Mouse (Mus musculus): Measurements from ENCODE around the gene Mok. TPM values are rescaled to one million over a fixed set of nuclear protein-coding genes. Genes with fewer than 3 reads are reported as not detected.

Mok gene
- 7.9 and 9.8 TPM in 2 replicates for polyA plus RNA-seq (2015; fragmentation: Nextera tagmentation; extraction: Ambion mirVana)

DNA sequence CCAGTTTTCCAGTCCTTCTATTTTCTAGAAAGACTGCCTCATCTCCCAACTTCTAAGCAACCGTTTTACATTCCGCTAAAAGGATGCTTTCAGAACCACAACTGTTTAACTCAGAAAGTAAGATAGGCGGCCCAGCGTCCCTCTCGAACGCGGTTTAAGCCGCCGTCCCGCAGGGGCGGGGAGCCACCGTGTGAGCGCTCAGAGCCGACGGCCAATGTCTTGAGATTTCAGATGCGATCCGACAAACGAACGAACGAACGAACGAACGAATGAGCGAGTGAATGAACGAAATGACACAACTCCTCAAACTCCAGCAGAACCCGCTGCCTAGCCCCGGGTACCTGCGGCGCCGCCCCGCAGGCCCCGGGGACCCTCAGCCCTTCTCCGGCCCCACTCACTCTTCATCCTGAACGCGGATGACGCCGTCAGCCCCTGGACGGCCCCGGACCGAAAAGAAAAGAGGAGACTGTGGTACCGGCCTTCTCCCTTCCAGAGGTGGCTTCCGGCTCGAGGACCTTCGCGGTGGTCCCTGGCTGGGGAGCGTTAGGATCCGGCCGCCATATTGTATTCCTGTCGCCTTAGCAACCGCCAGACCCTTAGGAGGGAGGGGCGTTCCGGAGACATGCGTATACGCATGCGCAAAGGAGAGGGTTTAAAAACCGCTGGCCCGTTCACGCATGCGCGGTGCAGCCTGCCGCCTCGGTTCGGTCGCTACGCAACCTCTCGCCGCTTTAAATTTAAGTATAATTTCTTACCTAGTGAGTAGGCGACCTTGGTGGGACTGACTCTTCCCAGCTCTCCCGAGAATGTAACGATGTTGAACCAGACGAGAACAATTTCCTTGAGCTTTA, at the start of gene Mok:
Gene Mok (minus strand): TSS at position 592 of the 851 bp plus-strand sequence.
- Histone ChIP-seq H3K4me1 (replicated peaks; ENCODE audit: control insufficient read depth, insufficient read depth, low read length) (peaks cover 16% of the 10 kb centered on the region), H3K9ac (ENCODE audit: low read length) (peak within 1 kb of the TSS; percentile 66), H3K9me3 (ENCODE audit: control insufficient read depth, low read length) (no peaks in the 10 kb centered on the region), H3K4me3 (ENCODE audit: low read length) (peak within 1 kb of the TSS; percentile 86), H3K4me2 (ENCODE audit: low read depth, low read length) (peak within 1 kb of the TSS; percentile 79), H3K27me3 (ENCODE audit: control insufficient read depth, insufficient read depth, low read depth, low read length) (no peaks in the 10 kb centered on the region), H3K27ac (ENCODE audit: low read length) (peak within 1 kb of the TSS; percentile 41; the same call in 1 of the 2 replicates), H3K36me3 (ENCODE audit: control insufficient read depth, insufficient read depth, low read length) (no peaks in the 10 kb centered on the region)
- WGBS: under 1% methylated on average over 71 of the region's 71 CpGs
- ATAC-seq (ENCODE audit: low read depth): peak; percentile 62

DNA sequence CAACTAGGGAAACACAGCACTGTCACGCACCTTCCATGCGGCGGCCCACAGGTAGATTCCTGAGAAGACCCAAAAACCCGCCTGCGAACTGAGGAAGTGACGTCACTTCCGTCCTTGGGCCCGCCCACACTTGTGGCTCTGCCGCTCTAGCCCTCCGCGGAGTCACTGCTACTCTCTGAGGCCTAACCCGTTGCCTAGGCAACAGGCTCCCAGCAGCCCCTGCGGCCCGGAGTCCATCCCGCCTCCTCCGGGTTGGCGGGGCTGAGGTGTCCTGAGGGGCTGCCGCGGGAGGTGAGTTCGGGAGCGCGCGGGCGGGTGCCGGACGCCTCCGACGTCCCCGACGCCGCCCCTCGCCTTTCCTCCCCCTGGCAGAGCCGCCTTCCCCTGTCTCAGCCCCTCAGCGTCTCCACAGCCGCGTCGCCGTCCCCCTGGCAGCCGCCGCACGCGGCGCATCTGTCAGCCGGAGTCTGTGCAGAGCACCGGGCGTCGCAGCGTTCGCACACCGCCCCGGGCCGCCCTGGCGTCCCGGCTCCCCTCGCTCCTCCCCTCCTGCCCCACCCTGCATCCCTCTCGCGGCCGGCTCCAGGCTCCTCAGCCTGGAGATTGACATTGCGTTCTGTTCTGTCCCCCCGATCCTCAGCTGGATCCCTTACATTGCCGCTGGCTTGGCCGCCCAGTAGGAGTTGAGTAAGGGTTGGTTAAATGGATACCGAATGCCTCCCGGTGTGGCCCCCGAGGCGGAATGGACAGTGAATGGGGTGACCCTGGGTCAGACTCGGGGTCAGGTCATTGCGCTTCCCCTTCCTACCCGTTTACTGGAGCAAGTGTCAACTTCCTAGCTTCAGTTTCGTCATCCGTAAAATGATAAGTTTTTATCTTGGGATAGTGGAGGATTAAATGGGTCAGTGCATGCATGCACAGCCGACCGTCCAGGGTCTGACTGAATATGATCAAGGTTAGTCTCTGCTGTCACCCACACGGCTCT, 48.6 kb upstream of the Mok start, which contains the start of the genes Cinp and Tecpr2:
Gene Cinp (minus strand): TSS at position 110 of the 985 bp plus-strand sequence.
Gene Tecpr2 (plus strand): TSS at position 229 of the 985 bp plus-strand sequence.
- WGBS: under 1% methylated on average over 73 of the region's 74 CpGs
- peak; percentile 99 for ATAC-seq (ENCODE audit: low read depth)

DNA sequence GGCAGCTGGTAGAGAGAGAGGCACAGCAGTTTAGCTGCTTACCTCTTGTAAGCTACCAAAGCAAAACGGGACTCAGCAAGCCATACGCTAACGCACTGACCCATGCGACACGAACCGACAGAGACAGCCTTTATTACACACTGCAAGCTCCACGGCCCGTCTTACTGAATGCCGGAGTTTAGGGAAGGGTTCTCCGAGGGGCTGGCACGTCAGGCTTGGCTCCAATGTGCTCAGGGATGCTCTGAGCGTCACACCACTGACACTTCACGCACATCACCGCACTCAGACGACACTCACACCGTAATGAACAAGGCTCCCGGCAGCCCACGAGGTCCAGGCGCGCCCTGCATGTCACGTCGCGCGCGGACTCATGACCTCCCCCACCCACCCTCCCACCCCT, 47.9 kb upstream of the Mok start:
- Histone ChIP-seq H3K9ac (ENCODE audit: low read length) (peak overlapping the region; percentile 76), H3K9me3 (ENCODE audit: control insufficient read depth, low read length) (no peaks in the 10 kb centered on the region), H3K36me3 (ENCODE audit: control insufficient read depth, insufficient read depth, low read length) (peaks cover 2% of the 10 kb centered on the region; the same call in 1 of the 2 replicates), H3K4me2 (ENCODE audit: low read depth, low read length) (peak overlapping the region; percentile 88), H3K4me1 (replicated peaks; ENCODE audit: control insufficient read depth, insufficient read depth, low read length) (peaks cover 15% of the 10 kb centered on the region), H3K4me3 (ENCODE audit: low read length) (peak overlapping the region; percentile 78), H3K27ac (ENCODE audit: low read length) (no peak overlapping the region), H3K27me3 (ENCODE audit: control insufficient read depth, insufficient read depth, low read depth, low read length) (no peaks in the 10 kb centered on the region)
- WGBS: 0% methylated on average over 25 of the region's 25 CpGs
- ATAC-seq (ENCODE audit: low read depth): no peak; the same call in 1 of the 2 replicates

More for the DNA sequence above, 48.6 kb upstream of the Mok start, which contains the start of the genes Cinp and Tecpr2:
- Histone ChIP-seq H3K27ac (ENCODE audit: low read length) (peak within 1 kb of the TSS; percentile 72), H3K9ac (ENCODE audit: low read length) (peak within 1 kb of the TSS; percentile 76), H3K36me3 (ENCODE audit: control insufficient read depth, insufficient read depth, low read length) (no peaks in the 10 kb centered on the region), H3K27me3 (ENCODE audit: control insufficient read depth, insufficient read depth, low read depth, low read length) (no peaks in the 10 kb centered on the region), H3K4me2 (ENCODE audit: low read depth, low read length) (peak within 1 kb of the TSS; percentile 88), H3K9me3 (ENCODE audit: control insufficient read depth, low read length) (no peaks in the 10 kb centered on the region), H3K4me1 (replicated peaks; ENCODE audit: control insufficient read depth, insufficient read depth, low read length) (peaks cover 15% of the 10 kb centered on the region), H3K4me3 (ENCODE audit: low read length) (peak within 1 kb of the TSS; percentile 78)

DNA sequence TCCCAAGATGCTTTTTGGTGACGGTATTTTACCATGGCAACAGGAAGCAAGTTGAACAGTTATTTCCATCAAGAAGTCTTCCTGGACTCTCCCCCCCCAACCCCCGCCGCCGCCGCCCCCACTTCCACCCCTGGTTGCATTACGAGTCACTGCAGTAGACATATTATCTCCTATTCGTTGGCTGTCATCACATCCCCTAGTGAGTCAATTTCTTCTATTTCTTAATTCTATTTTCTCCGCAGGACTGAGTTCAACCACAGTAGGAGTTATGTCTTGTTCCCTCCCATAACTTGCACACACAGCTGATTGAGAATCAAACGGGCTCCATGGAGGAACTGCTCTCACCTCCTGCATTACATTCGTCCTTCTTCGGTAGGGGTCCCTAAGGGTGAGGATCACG, 47.4 kb upstream of the Mok start:
- H3K9me3 ChIP-seq (ENCODE audit: control insufficient read depth, low read length): no peaks in the 10 kb centered on the region
- H3K4me1 ChIP-seq (replicated peaks; ENCODE audit: control insufficient read depth, insufficient read depth, low read length): peaks cover 15% of the 10 kb centered on the region
- peaks cover 5% of the 10 kb centered on the region; the same call in 1 of the 2 replicates for H3K36me3 ChIP-seq (ENCODE audit: control insufficient read depth, insufficient read depth, low read length)
- ATAC-seq (ENCODE audit: low read depth): no peak
- H3K4me2 ChIP-seq (ENCODE audit: low read depth, low read length): peak overlapping the region; percentile 88
- WGBS: 33% methylated on average over 12 of the region's 12 CpGs
- no peaks in the 10 kb centered on the region for H3K27me3 ChIP-seq (ENCODE audit: control insufficient read depth, insufficient read depth, low read depth, low read length)
- H3K9ac ChIP-seq (ENCODE audit: low read length): peak overlapping the region; percentile 76
- peak overlapping the region; percentile 78 for H3K4me3 ChIP-seq (ENCODE audit: low read length)
- H3K27ac ChIP-seq (ENCODE audit: low read length): no peak overlapping the region

DNA sequence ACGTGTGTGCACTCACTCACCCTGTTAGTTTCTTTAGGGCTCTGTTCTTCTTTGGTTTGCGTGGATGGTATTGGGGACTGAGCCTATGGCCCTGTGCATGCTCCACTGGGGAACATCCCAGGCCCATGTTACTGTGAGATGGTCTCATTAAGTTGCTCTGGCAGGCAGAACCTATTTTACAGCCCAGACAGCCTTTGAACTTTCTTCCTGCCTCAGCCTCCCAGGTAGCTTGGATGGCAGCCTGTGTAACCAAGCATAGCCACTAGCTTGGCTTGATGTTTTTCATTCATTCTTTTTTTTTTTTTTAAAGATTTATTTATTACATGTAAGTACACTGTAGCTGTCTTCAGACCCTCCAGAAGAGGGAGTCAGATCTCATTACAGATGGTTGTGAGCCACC, 44.5 kb upstream of the Mok start:
- H3K4me1 ChIP-seq (replicated peaks; ENCODE audit: control insufficient read depth, insufficient read depth, low read length): peaks cover 14% of the 10 kb centered on the region
- WGBS: 93% methylated on average over 2 of the region's 2 CpGs
- no peaks in the 10 kb centered on the region for H3K9me3 ChIP-seq (ENCODE audit: control insufficient read depth, low read length)
- H3K4me2 ChIP-seq (ENCODE audit: low read depth, low read length): no peak overlapping the region
- no peak overlapping the region for H3K4me3 ChIP-seq (ENCODE audit: low read length)
- peaks cover 7% of the 10 kb centered on the region; the same call in 1 of the 2 replicates for H3K36me3 ChIP-seq (ENCODE audit: control insufficient read depth, insufficient read depth, low read length)
- no peak for ATAC-seq (ENCODE audit: low read depth)
- H3K9ac ChIP-seq (ENCODE audit: low read length): no peak overlapping the region
- H3K27me3 ChIP-seq (ENCODE audit: control insufficient read depth, insufficient read depth, low read depth, low read length): no peaks in the 10 kb centered on the region
- H3K27ac ChIP-seq (ENCODE audit: low read length): no peak overlapping the region

DNA sequence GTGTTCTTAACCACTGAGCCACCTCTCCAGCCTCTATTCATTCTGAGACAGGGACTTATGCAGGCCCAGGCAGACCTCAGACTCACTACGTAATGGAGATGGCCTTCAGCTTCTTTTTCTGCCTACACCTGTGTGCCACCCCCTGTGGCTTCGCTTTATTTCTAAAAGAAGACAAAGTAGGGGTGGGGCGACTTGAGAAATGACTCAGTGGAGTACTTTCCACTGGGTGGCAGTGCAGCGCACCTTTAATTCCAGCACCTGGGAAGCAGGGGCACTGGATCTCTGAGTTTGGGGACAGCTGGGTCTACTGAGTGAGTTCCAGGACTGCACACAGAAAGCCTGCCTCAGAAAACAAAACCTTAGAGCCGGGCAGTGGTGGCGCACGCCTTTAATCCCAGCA, 41.6 kb upstream of the Mok start:
- no peak for ATAC-seq (ENCODE audit: low read depth)
- Histone ChIP-seq H3K4me1 (replicated peaks; ENCODE audit: control insufficient read depth, insufficient read depth, low read length) (no peaks in the 10 kb centered on the region), H3K4me2 (ENCODE audit: low read depth, low read length) (no peak overlapping the region), H3K27ac (ENCODE audit: low read length) (no peak overlapping the region), H3K9me3 (ENCODE audit: control insufficient read depth, low read length) (no peaks in the 10 kb centered on the region), H3K27me3 (ENCODE audit: control insufficient read depth, insufficient read depth, low read depth, low read length) (no peaks in the 10 kb centered on the region), H3K4me3 (ENCODE audit: low read length) (no peak overlapping the region), H3K36me3 (ENCODE audit: control insufficient read depth, insufficient read depth, low read length) (peaks cover 17% of the 10 kb centered on the region), H3K9ac (ENCODE audit: low read length) (no peak overlapping the region)
- WGBS: 86% methylated on average over 7 of the region's 7 CpGs

DNA sequence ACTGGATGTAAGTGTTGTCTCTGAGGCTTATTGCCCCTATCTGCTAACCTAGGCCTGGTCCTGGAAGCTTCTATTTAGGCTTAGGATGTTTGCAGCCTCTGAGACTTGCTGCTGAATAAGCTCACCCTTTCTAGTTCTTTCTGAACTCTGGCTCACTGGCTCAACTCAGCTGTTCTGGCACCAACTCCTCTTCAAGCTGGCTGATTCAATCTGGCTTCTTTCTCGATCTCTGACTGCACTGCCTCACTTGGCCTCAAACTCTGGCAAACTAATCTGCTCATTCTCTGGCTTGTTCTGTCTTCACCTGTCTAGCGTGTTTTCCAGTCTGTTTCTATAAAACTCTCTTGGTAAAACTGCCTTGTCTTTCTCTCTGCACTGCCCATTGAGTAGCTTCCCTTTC, 34.6 kb upstream of the Mok start:
- ATAC-seq (ENCODE audit: low read depth): no peak

DNA sequence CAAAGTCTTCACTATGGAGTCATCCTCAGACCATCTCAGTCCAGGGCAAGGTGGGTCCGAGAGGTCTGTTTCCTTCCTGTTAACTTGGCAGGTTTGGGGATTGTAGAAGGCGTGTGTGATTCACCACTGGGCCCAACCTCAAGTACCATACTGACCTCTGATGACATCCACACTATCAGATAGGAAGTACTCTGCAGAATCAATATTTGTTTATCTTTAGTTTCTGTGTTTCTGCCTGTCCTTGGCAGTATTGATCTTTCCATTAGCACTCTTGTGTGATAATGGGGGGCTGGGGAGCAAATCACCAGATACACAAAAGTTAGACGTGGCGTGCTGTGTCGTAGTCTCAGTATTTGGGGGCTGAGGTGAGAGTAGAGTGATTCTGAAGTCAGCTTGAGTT, 30.5 kb upstream of the Mok start:
- Histone ChIP-seq H3K9me3 (ENCODE audit: control insufficient read depth, low read length) (no peaks in the 10 kb centered on the region), H3K4me3 (ENCODE audit: low read length) (no peak overlapping the region), H3K36me3 (ENCODE audit: control insufficient read depth, insufficient read depth, low read length) (peaks cover 32% of the 10 kb centered on the region), H3K4me1 (replicated peaks; ENCODE audit: control insufficient read depth, insufficient read depth, low read length) (no peaks in the 10 kb centered on the region), H3K27ac (ENCODE audit: low read length) (no peak overlapping the region), H3K27me3 (ENCODE audit: control insufficient read depth, insufficient read depth, low read depth, low read length) (no peaks in the 10 kb centered on the region), H3K4me2 (ENCODE audit: low read depth, low read length) (no peak overlapping the region), H3K9ac (ENCODE audit: low read length) (no peak overlapping the region)
- 72% methylated on average over 5 of the region's 5 CpGs for WGBS
- no peak for ATAC-seq (ENCODE audit: low read depth)

More for the DNA sequence above, 34.6 kb upstream of the Mok start:
- H3K9me3 ChIP-seq (ENCODE audit: control insufficient read depth, low read length): no peaks in the 10 kb centered on the region
- no peaks in the 10 kb centered on the region for H3K4me1 ChIP-seq (replicated peaks; ENCODE audit: control insufficient read depth, insufficient read depth, low read length)
- no peaks in the 10 kb centered on the region for H3K27me3 ChIP-seq (ENCODE audit: control insufficient read depth, insufficient read depth, low read depth, low read length)
- no peak overlapping the region for H3K4me2 ChIP-seq (ENCODE audit: low read depth, low read length)
- no peak overlapping the region for H3K9ac ChIP-seq (ENCODE audit: low read length)
- no peak overlapping the region for H3K27ac ChIP-seq (ENCODE audit: low read length)
- H3K36me3 ChIP-seq (ENCODE audit: control insufficient read depth, insufficient read depth, low read length): peaks cover 32% of the 10 kb centered on the region
- no peak overlapping the region for H3K4me3 ChIP-seq (ENCODE audit: low read length)
- 82% methylated on average over 2 of the region's 2 CpGs for WGBS
